Mouse (Mus musculus) neural tube, embryonic 10.5 days (tissue): Measurements from ENCODE around the gene Klf8.
A peak's percentile ranks its signal among the peaks of the same experiment; 100 is the strongest.

Experiments used
- DNase-seq: peaks from one replicate; pipeline ENCODE4 v3.0.0-alpha.2; 2017; ENCODE audit warnings: low spot score; ENCODE audit errors: extremely low spot score

The Klf8 gene

GRCm38 (mm10) chrX:153433659-153434293 is 196.5 kb downstream of the Klf8 start:
- DNase-seq, result peak; percentile 13

- DNase-seq, result no peak
Measured at GRCm38 (mm10) chrX:153439573-153439972, 202.3 kb downstream of the Klf8 start.

DNA sequence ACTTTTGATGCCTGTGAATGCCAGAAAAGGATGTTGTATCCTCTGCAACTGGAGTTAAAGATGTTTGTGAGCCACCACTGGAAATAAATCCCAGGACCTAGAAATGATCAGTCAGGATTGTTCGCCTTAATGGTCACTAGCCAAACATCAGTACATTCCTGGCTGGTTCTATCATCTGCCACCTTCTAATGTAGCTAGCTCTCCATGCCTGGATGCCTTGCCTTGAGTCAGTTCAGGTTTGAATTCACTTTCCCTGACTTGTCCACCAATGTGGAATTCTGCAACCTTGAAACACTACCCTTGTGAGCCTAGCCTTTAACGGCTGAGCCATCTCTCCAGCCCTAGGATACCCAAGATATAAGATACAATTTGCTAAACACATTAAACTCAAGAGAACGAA is 202.8 kb downstream of the Klf8 start:
- no peak for DNase-seq
